Mouse (Mus musculus): ENCODE data around the gene Clic1.
A peak's percentile ranks its signal among the peaks of the same experiment; 100 is the strongest.

The Clic1 gene

GRCm38 (mm10) chr17:35092403-35093198, 42.8 kb downstream of the Clic1 start:
- peak; percentile 32 for DNase-seq (ENCODE audit: low spot score)

GRCm38 (mm10) chr17:35094475-35095365, 45.0 kb downstream of the Clic1 start:
- no peak for DNase-seq (ENCODE audit: low spot score)

- no peak for DNase-seq (ENCODE audit: low spot score)
Observed at GRCm38 (mm10) chr17:35096597-35096996, 46.8 kb downstream of the Clic1 start.

- no peak for DNase-seq (ENCODE audit: low spot score)
Observed at GRCm38 (mm10) chr17:35097164-35097655, 47.4 kb downstream of the Clic1 start.

GRCm38 (mm10) chr17:35100196-35100765, 50.5 kb downstream of the Clic1 start:
- no peak for DNase-seq (ENCODE audit: low spot score)

GRCm38 (mm10) chr17:35101161-35101560, 51.4 kb downstream of the Clic1 start:
- DNase-seq (ENCODE audit: low spot score): no peak

GRCm38 (mm10) chr17:35102299-35102698, 52.5 kb downstream of the Clic1 start:
- DNase-seq (ENCODE audit: low spot score): no peak

- DNase-seq (ENCODE audit: low spot score): no peak
Observed at GRCm38 (mm10) chr17:35103221-35103690, 53.5 kb downstream of the Clic1 start.

- no peak for DNase-seq (ENCODE audit: low spot score)
Observed at GRCm38 (mm10) chr17:35104079-35104478, 54.3 kb downstream of the Clic1 start.

GRCm38 (mm10) chr17:35104754-35105153, 55.0 kb downstream of the Clic1 start:
- no peak for DNase-seq (ENCODE audit: low spot score)

- DNase-seq (ENCODE audit: low spot score): peak; percentile 41
Observed at GRCm38 (mm10) chr17:35105740-35106389, 56.1 kb downstream of the Clic1 start.

GRCm38 (mm10) chr17:35106522-35106921, 56.8 kb downstream of the Clic1 start:
- no peak for DNase-seq (ENCODE audit: low spot score)

GRCm38 (mm10) chr17:35108097-35108496, 58.3 kb downstream of the Clic1 start, which contains the start of gene Ly6g5c:
Gene Ly6g5c (plus strand): TSS chr17:35108279.
- no peak for DNase-seq (ENCODE audit: low spot score)

All from lung, postnatal 25 days (tissue).